Mouse (Mus musculus): ENCODE measurements at regions not wholly inside any gene's neighbourhood (a gene's known extent, or its start where the extent isn't known, plus 50 kb on each side); places are given as distances from the start of the nearest gene placed in this dataset.
A peak's percentile ranks its signal among the peaks of the same experiment; 100 is the strongest.

GRCm38 (mm10) chr4:101354086-101354855 lies 64.8 kb upstream of the Ak4 start:
- Histone ChIP-seq H3K27ac (ENCODE audit: control insufficient read depth, insufficient read depth, low read depth, low read length) (no peak overlapping the region), H3K4me3 (ENCODE audit: control insufficient read depth, low read depth, low read length) (no peak overlapping the region; the same call in 1 of the 2 replicates), H3K36me3 (ENCODE audit: control insufficient read depth, insufficient read depth, low read length) (no peaks in the 10 kb centered on the region), H3K4me1 (ENCODE audit: control insufficient read depth, insufficient read depth, low read length) (peaks cover 16% of the 10 kb centered on the region), H3K27me3 (ENCODE audit: control insufficient read depth, insufficient read depth, low read length) (no peaks in the 10 kb centered on the region; the same call in none of the 2 replicates)
- TF ChIP-seq POLR2A (IDR thresholded peaks at IDR 0.05; ENCODE audit: control insufficient read depth, low read depth, low read length) = no peak
- no peak for TF ChIP-seq CTCF (IDR thresholded peaks at IDR 0.05; ENCODE audit: control insufficient read depth, insufficient read depth, insufficient replicate concordance, low read depth, low read length)

GRCm38 (mm10) chr4:101352178-101352577 lies 66.9 kb upstream of the Ak4 start:
- Histone ChIP-seq H3K4me3 (ENCODE audit: control insufficient read depth, low read depth, low read length) (no peak overlapping the region), H3K36me3 (ENCODE audit: control insufficient read depth, insufficient read depth, low read length) (no peaks in the 10 kb centered on the region), H3K27ac (ENCODE audit: control insufficient read depth, insufficient read depth, low read depth, low read length) (no peak overlapping the region), H3K27me3 (ENCODE audit: control insufficient read depth, insufficient read depth, low read length) (no peaks in the 10 kb centered on the region; the same call in 1 of the 2 replicates), H3K4me1 (ENCODE audit: control insufficient read depth, insufficient read depth, low read length) (peaks cover 15% of the 10 kb centered on the region)
- no peak for TF ChIP-seq CTCF (IDR thresholded peaks at IDR 0.05; ENCODE audit: control insufficient read depth, insufficient read depth, insufficient replicate concordance, low read depth, low read length)
- TF ChIP-seq POLR2A (IDR thresholded peaks at IDR 0.05; ENCODE audit: control insufficient read depth, low read depth, low read length) = no peak

GRCm38 (mm10) chr4:101351716-101352115 lies 67.4 kb upstream of the Ak4 start:
- H3K27me3 ChIP-seq (ENCODE audit: control insufficient read depth, insufficient read depth, low read length) = no peaks in the 10 kb centered on the region; the same call in 1 of the 2 replicates
- peaks cover 11% of the 10 kb centered on the region; the same call in 1 of the 2 replicates for H3K4me1 ChIP-seq (ENCODE audit: control insufficient read depth, insufficient read depth, low read length)
- H3K4me3 ChIP-seq (ENCODE audit: control insufficient read depth, low read depth, low read length) = no peak overlapping the region
- H3K27ac ChIP-seq (ENCODE audit: control insufficient read depth, insufficient read depth, low read depth, low read length) = no peak overlapping the region
- no peak for TF ChIP-seq CTCF (IDR thresholded peaks at IDR 0.05; ENCODE audit: control insufficient read depth, insufficient read depth, insufficient replicate concordance, low read depth, low read length)
- TF ChIP-seq POLR2A (IDR thresholded peaks at IDR 0.05; ENCODE audit: control insufficient read depth, low read depth, low read length) = no peak
- no peaks in the 10 kb centered on the region for H3K36me3 ChIP-seq (ENCODE audit: control insufficient read depth, insufficient read depth, low read length)

- Histone ChIP-seq H3K27ac (ENCODE audit: control insufficient read depth, insufficient read depth, low read depth, low read length) (no peak overlapping the region), H3K27me3 (ENCODE audit: control insufficient read depth, insufficient read depth, low read length) (no peaks in the 10 kb centered on the region; the same call in 1 of the 2 replicates), H3K4me3 (ENCODE audit: control insufficient read depth, low read depth, low read length) (no peak overlapping the region), H3K36me3 (ENCODE audit: control insufficient read depth, insufficient read depth, low read length) (no peaks in the 10 kb centered on the region), H3K4me1 (ENCODE audit: control insufficient read depth, insufficient read depth, low read length) (peaks cover 6% of the 10 kb centered on the region; the same call in 1 of the 2 replicates)
- TF ChIP-seq POLR2A (IDR thresholded peaks at IDR 0.05; ENCODE audit: control insufficient read depth, low read depth, low read length) = no peak
- TF ChIP-seq CTCF (IDR thresholded peaks at IDR 0.05; ENCODE audit: control insufficient read depth, insufficient read depth, insufficient replicate concordance, low read depth, low read length) = no peak
These were observed 68.4 kb upstream of the Ak4 start for GRCm38 (mm10) chr4:101350656-101351055.

- Histone ChIP-seq H3K27ac (ENCODE audit: control insufficient read depth, insufficient read depth, low read depth, low read length) (peak overlapping the region; percentile 17; the same call in 1 of the 2 replicates), H3K27me3 (ENCODE audit: control insufficient read depth, insufficient read depth, low read length) (no peaks in the 10 kb centered on the region; the same call in 1 of the 2 replicates), H3K4me3 (ENCODE audit: control insufficient read depth, low read depth, low read length) (no peak overlapping the region), H3K4me1 (ENCODE audit: control insufficient read depth, insufficient read depth, low read length) (peaks cover 2% of the 10 kb centered on the region; the same call in 1 of the 2 replicates), H3K36me3 (ENCODE audit: control insufficient read depth, insufficient read depth, low read length) (no peaks in the 10 kb centered on the region)
- no peak for TF ChIP-seq POLR2A (IDR thresholded peaks at IDR 0.05; ENCODE audit: control insufficient read depth, low read depth, low read length)
- TF ChIP-seq CTCF (IDR thresholded peaks at IDR 0.05; ENCODE audit: control insufficient read depth, insufficient read depth, insufficient replicate concordance, low read depth, low read length) = no peak
These were observed 68.9 kb upstream of the Ak4 start for GRCm38 (mm10) chr4:101350222-101350621.

GRCm38 (mm10) chr4:101349413-101349812 lies 69.7 kb upstream of the Ak4 start:
- no peaks in the 10 kb centered on the region for H3K27me3 ChIP-seq (ENCODE audit: control insufficient read depth, insufficient read depth, low read length)
- no peak for TF ChIP-seq CTCF (IDR thresholded peaks at IDR 0.05; ENCODE audit: control insufficient read depth, insufficient read depth, insufficient replicate concordance, low read depth, low read length)
- no peak for TF ChIP-seq POLR2A (IDR thresholded peaks at IDR 0.05; ENCODE audit: control insufficient read depth, low read depth, low read length)

GRCm38 (mm10) chr4:101347309-101347708 lies 71.8 kb upstream of the Ak4 start:
- no peak for TF ChIP-seq CTCF (IDR thresholded peaks at IDR 0.05; ENCODE audit: control insufficient read depth, insufficient read depth, insufficient replicate concordance, low read depth, low read length)
- no peak for TF ChIP-seq POLR2A (IDR thresholded peaks at IDR 0.05; ENCODE audit: control insufficient read depth, low read depth, low read length)
- H3K4me3 ChIP-seq (ENCODE audit: control insufficient read depth, low read depth, low read length) = no peak overlapping the region
- no peaks in the 10 kb centered on the region for H3K27me3 ChIP-seq (ENCODE audit: control insufficient read depth, insufficient read depth, low read length)
- no peaks in the 10 kb centered on the region for H3K4me1 ChIP-seq (ENCODE audit: control insufficient read depth, insufficient read depth, low read length)
- no peaks in the 10 kb centered on the region for H3K36me3 ChIP-seq (ENCODE audit: control insufficient read depth, insufficient read depth, low read length)
- H3K27ac ChIP-seq (ENCODE audit: control insufficient read depth, insufficient read depth, low read depth, low read length) = no peak overlapping the region

More at GRCm38 (mm10) chr4:101349413-101349812, 69.7 kb upstream of the Ak4 start:
- Histone ChIP-seq H3K36me3 (ENCODE audit: control insufficient read depth, insufficient read depth, low read length) (no peaks in the 10 kb centered on the region), H3K4me1 (ENCODE audit: control insufficient read depth, insufficient read depth, low read length) (no peaks in the 10 kb centered on the region), H3K4me3 (ENCODE audit: control insufficient read depth, low read depth, low read length) (no peak overlapping the region), H3K27ac (ENCODE audit: control insufficient read depth, insufficient read depth, low read depth, low read length) (no peak overlapping the region)

Measured in testis, adult 2 months (tissue).